Mouse (Mus musculus) G1E (cell line): ENCODE measurements around the gene Enox1.

Source experiments
- CTCF ChIP-seq: IDR thresholded peaks from 2 replicates; pipeline ENCODE4 v1.5.1; 2012; ENCODE audit warnings: low read depth, low read length, inconsistent platforms, mixed read lengths
- GATA1 ChIP-seq: IDR thresholded peaks from 2 replicates; pipeline ENCODE4 v1.6.1; 2012; ENCODE audit warnings: borderline replicate concordance, low read length, inconsistent platforms, mixed read lengths
- POLR2AphosphoS5 ChIP-seq: IDR thresholded peaks from 2 replicates; pipeline ENCODE4 v1.6.1; 2012; ENCODE audit warnings: low read depth, low read length, inconsistent platforms; ENCODE audit not compliant: insufficient replicate concordance
- TAL1 ChIP-seq: conservative IDR thresholded peaks from 2 replicates; pipeline ENCODE4 v1.6.1; 2012; ENCODE audit warnings: low read depth, low read length, inconsistent platforms, mixed read lengths

- TF ChIP-seq CTCF (no peak), GATA1 (no peak), POLR2AphosphoS5 (no peak), TAL1 (no peak)
Observed at GRCm38 (mm10) chr14:77705006-77705405, 548.4 kb downstream of the Enox1 start.
